Mouse (Mus musculus): ENCODE data around the gene Hsd17b11. TPM values are rescaled to one million over a fixed set of nuclear protein-coding genes. Genes with fewer than 3 reads are reported as not detected.
A peak's percentile ranks its signal among the peaks of the same experiment; 100 is the strongest.
"Not testable (repeated sequence)": the region's sequence is repeated elsewhere in the genome, so short reads cannot be mapped to it uniquely, and the experiment has no call there.

Hsd17b11 gene
- polyA plus RNA-seq, 1 experiment from 2014 or later: 2.5 TPM

DNA sequence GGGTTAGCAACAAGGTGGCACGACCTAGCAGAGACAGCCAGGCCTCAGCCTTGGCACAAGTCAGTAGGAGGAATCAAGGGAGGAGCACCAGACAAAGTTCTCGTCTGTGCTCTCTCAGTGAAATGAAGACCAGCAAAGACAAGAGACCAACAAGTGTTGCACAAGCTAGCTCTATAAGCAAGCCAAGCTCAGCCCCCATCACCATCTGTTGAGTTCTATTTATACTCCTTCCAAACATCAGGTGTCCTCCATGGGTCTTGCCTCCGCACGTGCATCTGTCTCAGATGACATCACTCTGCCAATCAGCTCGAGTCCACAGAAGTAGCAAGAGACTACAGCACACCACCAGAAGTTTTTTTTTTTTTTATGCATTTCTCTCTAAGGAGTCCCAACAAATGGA lies 67.1 kb downstream of the Hsd17b11 start:
- Histone ChIP-seq H3K36me3 (no peaks in the 10 kb centered on the region), H3K27me3 (ENCODE audit: insufficient read depth, poor library complexity, severe bottlenecking) (no peaks in the 10 kb centered on the region), H3K4me1 (no peaks in the 10 kb centered on the region), H3K9me3 (no peaks in the 10 kb centered on the region), H3K4me3 (no peak overlapping the region), H3K27ac (no peak overlapping the region)
- DNase-seq (ENCODE audit: low spot score): no peak
- WGBS: 75% methylated on average over 5 of the region's 5 CpGs

DNA sequence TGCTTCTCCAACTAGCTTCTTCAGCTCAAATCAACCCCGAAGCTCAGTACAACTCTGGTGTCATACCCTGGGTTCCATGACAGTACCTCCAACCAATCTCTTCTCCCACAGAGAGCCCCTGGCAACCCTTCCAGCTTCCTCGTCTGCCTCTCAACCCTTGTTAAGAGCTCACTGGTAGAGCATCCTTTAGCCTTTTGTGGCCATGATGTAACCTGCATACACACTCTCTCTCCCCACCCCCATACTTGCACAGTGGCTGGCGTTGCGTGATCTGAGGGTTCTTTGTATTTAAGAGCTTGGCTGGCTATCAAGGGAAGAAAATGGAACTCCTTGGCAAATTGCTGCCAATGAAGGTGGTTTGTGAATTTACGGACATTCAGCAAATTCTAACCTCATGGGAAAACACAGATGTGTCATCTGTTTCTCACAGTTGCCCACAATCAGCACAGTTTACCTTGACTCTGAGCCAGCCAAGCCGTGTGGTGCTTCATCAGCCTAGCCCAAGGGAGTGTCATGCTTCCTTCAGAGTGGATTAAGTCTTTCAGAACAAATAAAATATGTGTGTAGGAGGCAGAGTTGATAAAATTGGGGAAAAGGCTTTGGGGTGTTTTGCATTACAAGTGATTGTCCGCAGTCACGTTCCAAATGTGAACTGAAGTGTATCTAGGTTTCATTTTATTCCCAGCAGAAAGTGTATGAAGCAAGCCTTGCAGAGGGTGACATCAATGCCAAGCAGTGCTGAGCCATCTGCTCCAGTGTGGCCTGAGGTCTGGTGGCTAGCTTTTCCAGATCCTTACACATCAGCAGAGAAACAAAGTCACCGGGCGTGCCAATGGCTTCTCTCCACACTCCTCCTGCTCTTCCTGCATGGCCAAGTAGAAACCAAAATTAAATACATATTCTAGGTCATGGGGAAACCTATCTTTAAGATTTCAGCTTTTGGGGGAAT lies 68.3 kb downstream of the Hsd17b11 start:
- no peaks in the 10 kb centered on the region for H3K27me3 ChIP-seq (ENCODE audit: insufficient read depth, poor library complexity, severe bottlenecking)
- H3K27ac ChIP-seq: no peak overlapping the region
- H3K4me3 ChIP-seq: no peak overlapping the region
- 84% methylated on average over 10 of the region's 10 CpGs for WGBS
- no peak for DNase-seq (ENCODE audit: low spot score)
- no peaks in the 10 kb centered on the region for H3K4me1 ChIP-seq
- H3K9me3 ChIP-seq: no peaks in the 10 kb centered on the region
- no peaks in the 10 kb centered on the region for H3K36me3 ChIP-seq

DNA sequence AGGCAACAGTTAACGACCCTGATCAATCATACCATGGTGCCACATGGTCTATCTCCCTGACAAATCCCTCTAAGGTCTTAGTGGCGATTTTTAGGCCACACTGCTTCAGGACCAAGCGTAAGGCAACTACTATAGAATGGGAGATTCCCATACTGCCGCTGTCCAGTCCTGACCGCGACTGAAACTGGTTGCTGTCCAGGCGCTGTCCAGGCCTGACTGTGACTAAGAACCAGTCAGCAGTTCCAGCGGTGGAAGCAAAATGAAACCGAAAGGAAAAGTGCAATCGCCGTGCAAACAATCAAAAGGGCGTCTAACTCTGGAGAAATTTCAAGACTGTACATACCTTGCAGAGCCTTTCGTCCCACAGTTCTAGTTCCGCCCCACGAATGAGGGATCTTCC lies 71.6 kb downstream of the Hsd17b11 start:
- DNase-seq (ENCODE audit: low spot score); H3K27ac ChIP-seq; H3K36me3 ChIP-seq; H3K9me3 ChIP-seq; H3K4me1 ChIP-seq; H3K4me3 ChIP-seq; H3K27me3 ChIP-seq (ENCODE audit: insufficient read depth, poor library complexity, severe bottlenecking): not testable (repeated sequence)
- 92% methylated on average over 15 of the region's 15 CpGs for WGBS

DNA sequence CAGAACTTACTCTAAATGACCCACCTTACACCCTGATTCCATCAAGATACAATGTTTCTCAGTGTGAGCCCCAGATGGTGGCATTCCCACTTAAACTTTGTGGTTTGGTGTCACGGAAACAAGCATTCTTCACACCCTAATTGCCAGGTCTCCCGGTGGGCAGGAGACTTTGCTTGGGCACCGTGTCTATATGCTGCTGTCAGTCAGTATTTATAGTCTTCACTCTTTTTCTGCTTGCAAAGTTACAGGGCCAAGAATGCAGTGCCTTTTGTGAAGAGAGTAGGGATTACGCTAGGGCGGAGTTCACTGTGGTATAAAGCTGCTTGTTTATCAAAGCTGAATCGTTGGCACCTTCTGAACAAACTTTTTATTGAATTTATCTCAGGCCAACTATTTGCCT lies 78.5 kb downstream of the Hsd17b11 start:
- Histone ChIP-seq H3K9me3 (no peaks in the 10 kb centered on the region), H3K4me1 (peaks cover 33% of the 10 kb centered on the region)
- 70% methylated on average over 6 of the region's 6 CpGs for WGBS

DNA sequence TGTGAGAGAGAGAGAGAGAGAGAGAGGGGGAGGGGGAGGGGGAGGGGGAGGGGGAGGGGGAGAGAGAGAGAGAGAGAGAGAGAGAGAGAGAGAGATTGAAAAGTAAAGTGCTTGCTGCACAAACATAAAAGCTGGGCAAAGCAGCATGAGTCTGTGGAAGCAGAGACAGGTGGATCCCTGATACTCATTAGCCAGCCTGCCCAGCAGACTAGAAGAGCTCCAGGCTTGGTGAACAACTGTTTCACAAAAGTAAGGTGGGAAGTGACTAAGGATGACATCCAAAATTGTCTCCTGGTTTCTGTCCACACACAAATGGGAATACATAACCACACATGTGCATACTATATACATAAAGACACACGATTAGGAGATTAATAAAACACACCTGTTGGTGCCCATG lies 81.9 kb downstream of the Hsd17b11 start:
- no peak for DNase-seq (ENCODE audit: low spot score)

More for the DNA sequence above, 78.5 kb downstream of the Hsd17b11 start:
- Histone ChIP-seq H3K4me3 (no peak overlapping the region), H3K36me3 (no peaks in the 10 kb centered on the region), H3K27me3 (ENCODE audit: insufficient read depth, poor library complexity, severe bottlenecking) (no peaks in the 10 kb centered on the region), H3K27ac (no peak overlapping the region)
- DNase-seq (ENCODE audit: low spot score): no peak

More for the DNA sequence above, 81.9 kb downstream of the Hsd17b11 start:
- Histone ChIP-seq H3K4me1 (peaks cover 39% of the 10 kb centered on the region), H3K4me3 (no peak overlapping the region), H3K27me3 (ENCODE audit: insufficient read depth, poor library complexity, severe bottlenecking) (no peaks in the 10 kb centered on the region), H3K9me3 (no peaks in the 10 kb centered on the region), H3K27ac (no peak overlapping the region), H3K36me3 (no peaks in the 10 kb centered on the region)
- WGBS: 79% methylated on average over 1 of the region's 1 CpGs

Small RNA genes within 50 kb of the gene (microRNA-seq; reads per million reads assigned to microRNA genes)
- gene Mir5619: 6.8 reads per million, percentile 21 among the genes with 10 or more reads in this experiment

Other genes with a start within 250 kb of the Hsd17b11 start
- gene Klhl8, start 110.7 kb downstream of the Hsd17b11 start, polyA plus RNA-seq (2016; fragmentation: Nextera tagmentation; extraction: Ambion mirVana): 7.2 and 9.3 TPM in 2 replicates
- gene Hsd17b13, start 44.5 kb downstream of the Hsd17b11 start, polyA plus RNA-seq (2016; fragmentation: Nextera tagmentation; extraction: Ambion mirVana): not detected in 2 replicates
- gene Nudt9, start 24.4 kb upstream of the Hsd17b11 start, polyA plus RNA-seq (2016; fragmentation: Nextera tagmentation; extraction: Ambion mirVana): 55.5 and 68.7 TPM in 2 replicates
- not detected in 2 replicates for gene Gm17660, start 55.7 kb upstream of the Hsd17b11 start, polyA plus RNA-seq (2016; fragmentation: Nextera tagmentation; extraction: Ambion mirVana)
- gene Sparcl1, start 91.8 kb upstream of the Hsd17b11 start, polyA plus RNA-seq (2016; fragmentation: Nextera tagmentation; extraction: Ambion mirVana): 11.4 and 17.7 TPM in 2 replicates
- not detected in 2 replicates for gene Dspp, start 148.8 kb upstream of the Hsd17b11 start, polyA plus RNA-seq (2016; fragmentation: Nextera tagmentation; extraction: Ambion mirVana)
- gene Dmp1, start 180.7 kb upstream of the Hsd17b11 start, polyA plus RNA-seq (2016; fragmentation: Nextera tagmentation; extraction: Ambion mirVana): 0.06 TPM in 1 of 2 replicates, not detected in the other